Mouse (Mus musculus): ENCODE measurements around the gene Afdn.

DNA sequence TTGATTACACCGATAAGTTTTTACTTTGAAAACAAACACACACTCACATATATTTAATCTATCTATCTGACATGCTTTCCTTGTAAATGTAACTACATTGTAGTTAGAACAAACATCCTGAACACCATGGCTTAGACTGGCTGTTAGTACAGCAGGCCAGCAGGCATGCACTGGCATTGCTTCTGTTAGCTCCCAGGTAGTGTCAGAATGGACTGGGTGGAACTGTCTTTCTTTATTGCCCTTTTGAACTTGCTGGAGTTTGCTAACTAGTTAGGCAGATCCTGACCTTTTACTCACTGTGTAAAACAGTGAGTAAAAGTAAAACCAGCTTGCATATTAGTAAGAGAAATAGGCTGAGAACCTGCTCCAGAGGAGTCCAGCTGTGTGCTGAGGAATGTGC is 8.2 kb downstream of the Afdn start:
- TF ChIP-seq EP300 (IDR thresholded peaks at IDR 0.05; ENCODE audit: low read depth) = no peak
- TF ChIP-seq CTCF (IDR thresholded peaks at IDR 0.05; ENCODE audit: low read depth) = no peak

Measured in heart, postnatal 0 days (tissue).